Comparison of ENCODE assay signal across 22 mouse cellular contexts in the genomic region with DNA sequence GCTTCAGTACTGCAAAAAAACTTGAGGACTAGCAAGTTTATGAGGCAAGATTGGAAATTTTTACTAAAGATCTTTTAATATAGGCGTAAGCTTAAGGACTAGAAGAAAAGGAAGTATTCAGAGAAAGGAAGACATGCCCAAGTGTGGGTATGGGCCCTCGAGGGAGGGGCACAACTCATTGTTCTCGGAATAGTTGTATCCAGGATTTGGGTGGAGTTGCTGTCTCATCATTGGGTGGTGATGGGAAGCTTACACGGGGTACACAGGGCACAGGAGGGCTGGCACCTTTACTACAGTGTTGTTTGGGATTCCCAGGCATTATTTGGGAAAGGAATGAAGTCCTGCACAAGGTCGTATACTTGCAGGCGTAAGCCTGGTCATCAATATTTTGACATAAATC. TPM values are rescaled to one million over a fixed set of nuclear protein-coding genes. Genes with fewer than 3 reads are reported as not detected.
DNase-seq lines count a peak whose midpoint lies in the region; ATAC-seq and TF ChIP-seq lines count a peak whose summit lies in the region.
"Had no signal": no experiment of that assay in that cellular context is flagged by ENCODE, and none has a peak within 500 bp of the region (broad histone marks: within the 10 kb centered on the region; RNA-seq: fewer than 3 reads in every experiment).

No protein-coding gene starts in this region.

- H3K4me2 ChIP-seq in lung, embryonic 16.5 days (ENCODE audit: low read depth, low read length) = no peak overlapping the region
- no peak overlapping the region for H3K4me2 ChIP-seq in stomach, postnatal 0 days (replicated peaks; ENCODE audit: low read depth)
- H3K4me2 ChIP-seq: forebrain, embryonic 13.5 days; heart, embryonic 11.5 days; hindbrain, embryonic 12.5 days; hindbrain, embryonic 15.5 days had no signal

- H3K27ac ChIP-seq in lung, embryonic 16.5 days (ENCODE audit: low read length) = peak overlapping the region; percentile 75; the same call in 1 of the 2 replicates
- no peak overlapping the region for H3K27ac ChIP-seq in stomach, postnatal 0 days (replicated peaks)
- H3K27ac ChIP-seq: forebrain, embryonic 10.5 days; forebrain, embryonic 13.5 days; hindbrain, embryonic 12.5 days; hindbrain, embryonic 15.5 days had no signal

- no peaks in the 10 kb centered on the region for H3K27me3 ChIP-seq in lung, embryonic 16.5 days (ENCODE audit: control insufficient read depth, insufficient read depth, low read depth, low read length)
- H3K27me3 ChIP-seq in stomach, postnatal 0 days (ENCODE audit: control insufficient read depth, insufficient read depth, low read length) = no peaks in the 10 kb centered on the region
- H3K27me3 ChIP-seq: forebrain, embryonic 13.5 days; hindbrain, embryonic 12.5 days; hindbrain, embryonic 15.5 days had no signal

- peaks cover 17% of the 10 kb centered on the region for H3K4me1 ChIP-seq in lung, adult 2 months (ENCODE audit: control insufficient read depth, insufficient read depth, low read length)
- peaks cover 8% of the 10 kb centered on the region for H3K4me1 ChIP-seq in lung, embryonic 16.5 days (replicated peaks; ENCODE audit: control insufficient read depth, insufficient read depth, low read length)
- H3K4me1 ChIP-seq in stomach, postnatal 0 days (replicated peaks; ENCODE audit: control insufficient read depth, insufficient read depth) = no peaks in the 10 kb centered on the region
- H3K4me1 ChIP-seq: forebrain, embryonic 10.5 days; forebrain, embryonic 13.5 days; hindbrain, embryonic 12.5 days; hindbrain, embryonic 15.5 days had no signal

- no peak for TF ChIP-seq CTCF in lung, adult 2 months (IDR thresholded peaks at IDR 0.05; ENCODE audit: insufficient read depth, low read length)
- no peak for TF ChIP-seq CTCF in stomach, postnatal 0 days (IDR thresholded peaks at IDR 0.05; ENCODE audit: low read depth)

- peak; percentile 23; the same call in 1 of the 2 replicates for TF ChIP-seq POLR2A in lung, adult 2 months (IDR thresholded peaks at IDR 0.05; ENCODE audit: borderline replicate concordance, extremely low read depth, low read depth, low read length)

- H3K9ac ChIP-seq in lung, embryonic 16.5 days (ENCODE audit: low read length) = no peak overlapping the region
- no peak overlapping the region for H3K9ac ChIP-seq in stomach, postnatal 0 days (ENCODE audit: low read length)
- H3K9ac ChIP-seq: forebrain, embryonic 13.5 days; hindbrain, embryonic 12.5 days; hindbrain, embryonic 15.5 days had no signal

- WGBS in lung, adult 2 months = 47% methylated on average over 6 of the region's 6 CpGs
- 68% methylated on average over 6 of the region's 6 CpGs for WGBS in lung, embryonic 16.5 days
- 63% methylated on average over 6 of the region's 6 CpGs for WGBS in stomach, postnatal 0 days

- no peaks in the 10 kb centered on the region for H3K36me3 ChIP-seq in lung, embryonic 16.5 days (ENCODE audit: control insufficient read depth, insufficient read depth, low read length)
- H3K36me3 ChIP-seq in stomach, postnatal 0 days (ENCODE audit: control insufficient read depth, insufficient read depth, low read length) = no peaks in the 10 kb centered on the region
- H3K36me3 ChIP-seq: forebrain, embryonic 10.5 days; G1E; hindbrain, embryonic 12.5 days; hindbrain, embryonic 15.5 days had no signal

- TF ChIP-seq EP300 in stomach, postnatal 0 days (optimal IDR thresholded peaks at IDR 0.05) = no peak

- no peaks in the 10 kb centered on the region for H3K9me3 ChIP-seq in lung, embryonic 16.5 days (ENCODE audit: control insufficient read depth, low read length)
- no peaks in the 10 kb centered on the region for H3K9me3 ChIP-seq in stomach, postnatal 0 days (ENCODE audit: control insufficient read depth, low read length)
- H3K9me3 ChIP-seq: forebrain, embryonic 10.5 days; forebrain, embryonic 13.5 days; G1E; hindbrain, embryonic 12.5 days; hindbrain, embryonic 15.5 days had no signal

- no peak for ATAC-seq in lung, embryonic 16.5 days (ENCODE audit: low read depth)
- ATAC-seq in stomach, postnatal 0 days (ENCODE audit: low FRiP score, low TSS enrichment) = no peak
- ATAC-seq: forebrain, embryonic 13.5 days; forebrain, embryonic 16.5 days had no signal

- intact Hi-C loops in left cerebral cortex, postnatal 36 days (cut with DNase I) = no loop called here

- DNase-seq in lung, adult 2 months = no peak
- peak; percentile 69 for DNase-seq in lung, postnatal 25 days (ENCODE audit: low spot score)
- no peak for DNase-seq in cerebellum, adult 11-12 months
- no peak for DNase-seq in stomach, postnatal 0 days (ENCODE audit: low spot score)
- DNase-seq in left cerebral cortex, postnatal 36 days (ENCODE audit: low spot score in 2 of 2) = no peak
- DNase-seq: adrenal gland, adult 2 months; adrenal gland, postnatal 14 days; B cell, adult 2 months; cerebellum, adult 18-20 months; cerebellum, adult 9-10 months; cerebellum, postnatal 14 days; gastrocnemius, postnatal 10 days; heart, adult 11 months had no signal

- H3K4me3 ChIP-seq in lung, adult 2 months (replicated peaks; ENCODE audit: extremely low read depth, low read depth, low read length) = no peak overlapping the region
- no peak overlapping the region for H3K4me3 ChIP-seq in lung, embryonic 16.5 days (ENCODE audit: low read length)
- no peak overlapping the region for H3K4me3 ChIP-seq in stomach, postnatal 0 days (ENCODE audit: low read depth, low read length)
- H3K4me3 ChIP-seq: forebrain, embryonic 10.5 days; forebrain, embryonic 13.5 days; hindbrain, embryonic 12.5 days; hindbrain, embryonic 15.5 days had no signal

RNA-seq across cellular contexts. Expression of a gene that starts 24.4 kb away (rescaled TPM):
- polyA plus RNA-seq in lung, adult 2 months (2012; rRNA removed) = 50.3 and 57.1 TPM in 2 replicates
- 6.1 and 6.3 TPM in 2 replicates for polyA plus RNA-seq in lung, embryonic 16.5 days (2015; fragmentation: Nextera tagmentation; extraction: Ambion mirVana)
- 0.13 and 0.19 TPM in 2 replicates for polyA plus RNA-seq in stomach, postnatal 0 days (2015; fragmentation: Nextera tagmentation; extraction: Ambion mirVana)
- total RNA-seq in left cerebral cortex, postnatal 36 days (2021) = 100 to 1,000 TPM; 208 to 212 TPM
- total RNA-seq: hematopoietic stem cell, adult 5-6 weeks had no signal
- polyA plus RNA-seq: G1E had no signal
